Mouse (Mus musculus) cortical plate, adult 2 months (tissue): ENCODE measurements around the gene Unc119. TPM values are rescaled to one million over a fixed set of nuclear protein-coding genes. Genes with fewer than 3 reads are reported as not detected.

Experiments used
- H3K27ac ChIP-seq: fragments of 200-500 bp; 2 replicates; pipeline ENCODE4 v1.5.1; 2012; ENCODE audit warnings: low read length, control low read depth, inconsistent platforms; ENCODE audit not compliant: insufficient read depth
- H3K4me1 ChIP-seq: fragments of 200-500 bp; 2 replicates; pipeline ENCODE4 v1.6.1; 2011; ENCODE audit warnings: low read length; ENCODE audit not compliant: control insufficient read depth, insufficient read depth
- H3K4me3 ChIP-seq: fragments of 200-500 bp; 2 replicates; pipeline ENCODE4 v1.5.1; 2011; ENCODE audit warnings: mild to moderate bottlenecking, low read length, control low read depth; ENCODE audit not compliant: insufficient read depth
- CTCF ChIP-seq: fragments of 200-500 bp; IDR thresholded peaks from 2 replicates; pipeline ENCODE4 v1.5.1; 2011; ENCODE audit warnings: mild to moderate bottlenecking, control low read depth, low read length; ENCODE audit not compliant: insufficient read depth; ENCODE audit errors: extremely low read depth
- POLR2A ChIP-seq: fragments of 200-500 bp; IDR thresholded peaks from 2 replicates; pipeline ENCODE4 v1.6.1; 2011; ENCODE audit warnings: mild to moderate bottlenecking, low read length, control low read depth; ENCODE audit not compliant: insufficient read depth; ENCODE audit errors: extremely low read depth
- polyA plus RNA-seq: library from polyadenylated mRNA; depleted of rRNA; stranded (reverse); fragments of >200 nt; gene quantifications from 2 replicates; pipeline ENCODE4 v1.2.3, GENCODE M21; 2012

Unc119 gene
- polyA plus RNA-seq, 1 experiment, result 65.3 TPM

GRCm38 (mm10) chr11:78370389-78370788 lies 27.1 kb downstream of the Unc119 start:
- H3K4me3 ChIP-seq, result no peak overlapping the region
- no peaks in the 10 kb centered on the region for H3K4me1 ChIP-seq
- TF ChIP-seq CTCF (no peak), POLR2A (no peak)
- H3K27ac ChIP-seq, result no peak overlapping the region

- Histone ChIP-seq H3K27ac (no peak overlapping the region), H3K4me3 (no peak overlapping the region)
- TF ChIP-seq CTCF (no peak), POLR2A (no peak)
Observed at GRCm38 (mm10) chr11:78371711-78372110, 28.4 kb downstream of the Unc119 start.

GRCm38 (mm10) chr11:78372166-78372565 lies 28.9 kb downstream of the Unc119 start:
- no peak overlapping the region for H3K4me3 ChIP-seq
- H3K27ac ChIP-seq, result no peak overlapping the region
- TF ChIP-seq CTCF, result no peak
- no peak for TF ChIP-seq POLR2A
- H3K4me1 ChIP-seq, result no peaks in the 10 kb centered on the region

More at GRCm38 (mm10) chr11:78371711-78372110, 28.4 kb downstream of the Unc119 start:
- no peaks in the 10 kb centered on the region for H3K4me1 ChIP-seq

GRCm38 (mm10) chr11:78372610-78373009 lies 29.3 kb downstream of the Unc119 start:
- no peak overlapping the region for H3K4me3 ChIP-seq
- TF ChIP-seq CTCF (no peak), POLR2A (no peak)

GRCm38 (mm10) chr11:78374147-78374546 lies 30.9 kb downstream of the Unc119 start:
- TF ChIP-seq CTCF (no peak), POLR2A (no peak)
- H3K4me3 ChIP-seq, result no peak overlapping the region
- H3K27ac ChIP-seq, result no peak overlapping the region
- no peaks in the 10 kb centered on the region for H3K4me1 ChIP-seq

More at GRCm38 (mm10) chr11:78372610-78373009, 29.3 kb downstream of the Unc119 start:
- Histone ChIP-seq H3K27ac (no peak overlapping the region), H3K4me1 (no peaks in the 10 kb centered on the region)

- TF ChIP-seq POLR2A, result no peak
- TF ChIP-seq CTCF, result no peak
- Histone ChIP-seq H3K4me3 (no peak overlapping the region), H3K27ac (no peak overlapping the region), H3K4me1 (no peaks in the 10 kb centered on the region)
Observed at GRCm38 (mm10) chr11:78377549-78378159, 34.4 kb downstream of the Unc119 start.

GRCm38 (mm10) chr11:78380351-78380750 lies 37.1 kb downstream of the Unc119 start:
- Histone ChIP-seq H3K27ac (no peak overlapping the region), H3K4me1 (no peaks in the 10 kb centered on the region), H3K4me3 (no peak overlapping the region)
- TF ChIP-seq POLR2A (no peak), CTCF (no peak)

- H3K4me1 ChIP-seq, result no peaks in the 10 kb centered on the region
- no peak overlapping the region for H3K27ac ChIP-seq
- H3K4me3 ChIP-seq, result no peak overlapping the region
- TF ChIP-seq CTCF (no peak), POLR2A (no peak)
Observed at GRCm38 (mm10) chr11:78380996-78381395, 37.7 kb downstream of the Unc119 start.

GRCm38 (mm10) chr11:78382286-78382685 lies 39.0 kb downstream of the Unc119 start:
- TF ChIP-seq POLR2A, result no peak
- TF ChIP-seq CTCF, result no peak
- Histone ChIP-seq H3K4me1 (no peaks in the 10 kb centered on the region), H3K27ac (no peak overlapping the region), H3K4me3 (no peak overlapping the region)

GRCm38 (mm10) chr11:78382701-78383100 lies 39.4 kb downstream of the Unc119 start:
- TF ChIP-seq CTCF (no peak), POLR2A (no peak)

GRCm38 (mm10) chr11:78385776-78386175 lies 42.5 kb downstream of the Unc119 start:
- H3K4me1 ChIP-seq, result no peaks in the 10 kb centered on the region
- no peak overlapping the region for H3K27ac ChIP-seq
- H3K4me3 ChIP-seq, result no peak overlapping the region
- TF ChIP-seq POLR2A (no peak), CTCF (no peak)

More at GRCm38 (mm10) chr11:78382701-78383100, 39.4 kb downstream of the Unc119 start:
- Histone ChIP-seq H3K4me1 (no peaks in the 10 kb centered on the region), H3K4me3 (no peak overlapping the region), H3K27ac (no peak overlapping the region)
